Mouse (Mus musculus) E14TG2a.4 (cell line): ENCODE data around the gene Nos1ap.

ENCODE experiments used
- CTCF ChIP-seq: conservative IDR thresholded peaks from 2 replicates; pipeline ENCODE4 v1.5.1; 2014; ENCODE audit warnings: low read length
- NANOG ChIP-seq: IDR thresholded peaks from 2 replicates; pipeline ENCODE4 v1.6.1; 2014; ENCODE audit warnings: borderline replicate concordance, low read length, mixed read lengths

DNA sequence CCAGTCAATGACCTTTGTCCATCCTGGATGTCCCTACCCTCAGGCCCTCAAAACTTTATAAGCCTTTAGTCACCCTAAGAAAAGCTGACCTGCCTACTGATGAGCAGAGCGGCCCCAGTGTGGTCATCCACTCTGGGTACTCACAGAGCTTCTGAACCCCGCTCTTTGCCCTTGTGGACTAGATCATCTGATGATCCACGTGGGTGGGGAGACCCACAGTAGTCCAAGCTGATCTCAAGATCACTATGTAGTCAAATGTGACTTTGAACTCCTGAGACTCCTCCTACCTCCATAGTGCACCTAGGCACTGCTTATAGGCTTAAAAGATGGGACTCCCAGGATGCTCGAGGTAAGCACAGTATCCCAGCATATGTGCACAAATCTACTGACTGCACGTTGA, 157.4 kb downstream of the Nos1ap start:
- no peak for TF ChIP-seq NANOG
- TF ChIP-seq CTCF = no peak
